Mouse (Mus musculus) C2C12 (cell line): Measurements from ENCODE around the gene Mettl11b.

Experiments
- CTCF ChIP-seq: IDR thresholded peaks from one replicate; pipeline ENCODE4 v1.5.1; 2011; ENCODE audit not compliant: control insufficient read depth, insufficient read depth, insufficient read length
- MAX ChIP-seq: IDR thresholded peaks from one replicate; pipeline ENCODE4 v1.6.1; 2011; ENCODE audit warnings: mild to moderate bottlenecking, control low read depth

DNA sequence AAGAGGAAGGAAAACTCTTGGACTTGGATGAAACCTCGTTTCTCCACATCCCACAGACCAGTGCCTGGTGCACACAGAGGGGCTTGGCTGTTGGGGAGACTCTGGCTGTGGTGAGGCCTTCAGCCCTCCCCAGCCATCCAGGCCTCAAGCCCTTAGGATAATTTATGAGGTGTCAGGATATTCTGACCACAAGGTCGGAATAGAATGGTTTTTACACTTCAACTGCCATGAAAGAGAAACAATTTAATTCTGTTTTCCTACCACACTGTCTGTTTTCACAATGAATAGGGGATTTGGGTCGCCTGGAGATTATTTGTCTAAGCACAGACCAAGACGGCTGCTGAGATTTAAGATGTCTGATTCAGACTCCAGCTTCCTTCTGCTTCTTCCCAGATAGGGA lies 54.3 kb downstream of the Mettl11b start:
- TF ChIP-seq MAX (no peak), CTCF (no peak)
